Mouse (Mus musculus): Measurements from ENCODE around the gene Hinfp. TPM values are rescaled to one million over a fixed set of nuclear protein-coding genes. Genes with fewer than 3 reads are reported as not detected.

Hinfp gene
- polyA plus RNA-seq, 1 experiment = 13.1 TPM

DNA sequence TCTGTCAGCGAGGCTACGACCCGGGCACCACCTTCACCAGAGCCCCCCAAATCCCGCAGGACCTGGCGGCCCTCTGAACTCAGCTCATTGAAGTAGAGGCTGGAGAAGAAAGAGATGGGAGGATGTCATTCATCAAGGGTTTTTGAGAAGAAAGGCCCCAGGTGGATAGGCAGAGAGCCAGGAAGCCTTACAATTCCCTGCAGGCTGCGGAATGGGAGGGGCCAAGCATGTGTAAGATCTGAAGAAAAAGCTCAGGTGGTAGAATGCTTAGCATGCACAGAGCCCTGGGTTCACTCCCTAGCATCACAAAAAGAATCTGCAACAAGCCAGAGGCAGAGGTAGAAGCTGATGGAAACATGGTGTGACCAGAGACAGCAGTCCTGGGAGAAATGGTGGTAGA, 52.0 kb downstream of the Hinfp start:
- Histone ChIP-seq H3K4me1 (ENCODE audit: control insufficient read depth, insufficient read depth, low read length) (peaks cover 16% of the 10 kb centered on the region), H3K27ac (ENCODE audit: control insufficient read depth, insufficient read depth, low read depth, low read length) (no peak overlapping the region), H3K4me3 (ENCODE audit: control insufficient read depth, low read depth, low read length) (no peak overlapping the region), H3K36me3 (ENCODE audit: control insufficient read depth, insufficient read depth, low read length) (no peaks in the 10 kb centered on the region), H3K27me3 (ENCODE audit: control insufficient read depth, insufficient read depth, low read length) (no peaks in the 10 kb centered on the region)
- TF ChIP-seq POLR2A (IDR thresholded peaks at IDR 0.05; ENCODE audit: control insufficient read depth, low read depth, low read length) (no peak), CTCF (IDR thresholded peaks at IDR 0.05; ENCODE audit: control insufficient read depth, insufficient read depth, insufficient replicate concordance, low read depth, low read length) (no peak)

GRCm38 (mm10) chr9:44251314-44251713, 54.2 kb downstream of the Hinfp start, which contains the start of gene Pdzd3:
Pdzd3 (minus strand) TSS chr9:44251471.
- H3K4me3 ChIP-seq (ENCODE audit: control insufficient read depth, low read depth, low read length) = no peak within 1 kb of the TSS
- H3K27me3 ChIP-seq (ENCODE audit: control insufficient read depth, insufficient read depth, low read length) = no peaks in the 10 kb centered on the region
- TF ChIP-seq POLR2A (IDR thresholded peaks at IDR 0.05; ENCODE audit: control insufficient read depth, low read depth, low read length) (no peak), CTCF (IDR thresholded peaks at IDR 0.05; ENCODE audit: control insufficient read depth, insufficient read depth, insufficient replicate concordance, low read depth, low read length) (no peak)
- no peaks in the 10 kb centered on the region for H3K36me3 ChIP-seq (ENCODE audit: control insufficient read depth, insufficient read depth, low read length)
- no peak within 1 kb of the TSS for H3K27ac ChIP-seq (ENCODE audit: control insufficient read depth, insufficient read depth, low read depth, low read length)
- H3K4me1 ChIP-seq (ENCODE audit: control insufficient read depth, insufficient read depth, low read length) = peaks cover 12% of the 10 kb centered on the region

DNA sequence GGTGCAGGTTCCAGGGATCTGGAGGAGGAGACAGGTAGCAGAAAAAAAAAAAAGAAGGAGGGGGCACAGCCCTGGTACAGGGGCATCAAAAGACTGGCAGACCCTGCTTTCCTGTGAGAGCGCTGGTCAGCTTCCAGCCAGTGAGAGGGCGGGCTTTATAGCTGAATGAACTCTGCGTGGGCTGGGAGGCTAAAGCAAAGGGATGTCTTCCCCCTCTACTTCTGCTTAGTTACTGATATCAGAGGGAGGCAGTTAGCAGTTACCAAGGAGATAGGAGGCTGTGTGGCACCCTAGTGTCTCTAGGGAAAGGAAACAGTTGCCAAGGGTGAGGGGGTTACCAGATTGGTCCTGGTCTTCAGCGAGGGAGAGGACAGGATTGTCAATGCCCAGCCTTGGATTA, 55.0 kb downstream of the Hinfp start:
- Histone ChIP-seq H3K4me1 (ENCODE audit: control insufficient read depth, insufficient read depth, low read length) (peaks cover 9% of the 10 kb centered on the region), H3K4me3 (ENCODE audit: control insufficient read depth, low read depth, low read length) (no peak overlapping the region), H3K27me3 (ENCODE audit: control insufficient read depth, insufficient read depth, low read length) (no peaks in the 10 kb centered on the region), H3K27ac (ENCODE audit: control insufficient read depth, insufficient read depth, low read depth, low read length) (no peak overlapping the region), H3K36me3 (ENCODE audit: control insufficient read depth, insufficient read depth, low read length) (no peaks in the 10 kb centered on the region)
- TF ChIP-seq CTCF (IDR thresholded peaks at IDR 0.05; ENCODE audit: control insufficient read depth, insufficient read depth, insufficient replicate concordance, low read depth, low read length) = no peak
- no peak for TF ChIP-seq POLR2A (IDR thresholded peaks at IDR 0.05; ENCODE audit: control insufficient read depth, low read depth, low read length)

- Histone ChIP-seq H3K27me3 (ENCODE audit: control insufficient read depth, insufficient read depth, low read length) (no peaks in the 10 kb centered on the region), H3K36me3 (ENCODE audit: control insufficient read depth, insufficient read depth, low read length) (no peaks in the 10 kb centered on the region), H3K27ac (ENCODE audit: control insufficient read depth, insufficient read depth, low read depth, low read length) (no peak overlapping the region), H3K4me3 (ENCODE audit: control insufficient read depth, low read depth, low read length) (no peak overlapping the region), H3K4me1 (ENCODE audit: control insufficient read depth, insufficient read depth, low read length) (peaks cover 9% of the 10 kb centered on the region)
- TF ChIP-seq CTCF (IDR thresholded peaks at IDR 0.05; ENCODE audit: control insufficient read depth, insufficient read depth, insufficient replicate concordance, low read depth, low read length) (peak; percentile 54; the same call in 1 of the 2 replicates), POLR2A (IDR thresholded peaks at IDR 0.05; ENCODE audit: control insufficient read depth, low read depth, low read length) (no peak)
Observed at GRCm38 (mm10) chr9:44249181-44250146, 56.0 kb downstream of the Hinfp start.

DNA sequence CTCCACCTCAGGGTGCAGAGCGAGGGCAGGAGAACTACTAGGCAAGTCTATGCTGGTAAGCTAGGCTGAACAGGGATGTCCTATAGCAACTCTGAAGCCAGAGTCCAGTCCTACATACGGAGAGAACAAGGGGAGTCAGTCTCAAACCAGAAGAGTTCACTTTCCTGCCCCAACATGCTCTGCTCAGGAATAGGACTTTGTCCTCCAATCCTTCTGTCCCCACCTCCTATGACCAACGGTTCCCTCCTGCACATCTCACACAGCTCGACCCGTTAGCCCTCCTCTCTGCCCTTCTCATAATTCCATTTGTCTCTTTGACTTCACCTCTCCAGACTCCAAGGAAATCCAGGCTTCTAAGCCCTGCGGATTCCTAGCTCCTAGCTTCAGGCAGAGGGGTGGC, 57.6 kb downstream of the Hinfp start:
- no peak overlapping the region for H3K4me3 ChIP-seq (ENCODE audit: control insufficient read depth, low read depth, low read length)
- TF ChIP-seq POLR2A (IDR thresholded peaks at IDR 0.05; ENCODE audit: control insufficient read depth, low read depth, low read length) (no peak), CTCF (IDR thresholded peaks at IDR 0.05; ENCODE audit: control insufficient read depth, insufficient read depth, insufficient replicate concordance, low read depth, low read length) (no peak)
- peaks cover 9% of the 10 kb centered on the region for H3K4me1 ChIP-seq (ENCODE audit: control insufficient read depth, insufficient read depth, low read length)
- no peak overlapping the region for H3K27ac ChIP-seq (ENCODE audit: control insufficient read depth, insufficient read depth, low read depth, low read length)
- H3K27me3 ChIP-seq (ENCODE audit: control insufficient read depth, insufficient read depth, low read length) = no peaks in the 10 kb centered on the region
- no peaks in the 10 kb centered on the region for H3K36me3 ChIP-seq (ENCODE audit: control insufficient read depth, insufficient read depth, low read length)

DNA sequence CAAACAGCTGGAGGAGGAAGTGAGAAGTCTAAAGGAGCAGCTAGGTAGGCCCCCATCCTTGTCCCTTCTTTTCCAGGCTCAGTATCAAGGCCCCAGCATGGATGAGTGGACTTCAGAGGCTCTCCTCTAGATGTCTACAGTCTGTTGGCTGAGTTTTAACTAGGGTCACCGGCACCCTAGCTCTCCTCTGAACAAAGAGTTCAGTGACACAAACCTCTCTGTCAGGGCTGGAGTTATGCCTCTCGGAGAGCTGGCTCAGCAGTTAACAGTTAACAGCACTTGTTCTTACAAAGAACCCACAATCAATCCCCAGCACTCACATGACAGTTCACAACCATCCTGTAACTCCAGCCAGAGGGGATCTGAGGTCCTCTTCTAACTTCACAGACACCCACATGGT, 61.9 kb downstream of the Hinfp start:
- TF ChIP-seq POLR2A (IDR thresholded peaks at IDR 0.05; ENCODE audit: control insufficient read depth, low read depth, low read length) (no peak), CTCF (IDR thresholded peaks at IDR 0.05; ENCODE audit: control insufficient read depth, insufficient read depth, insufficient replicate concordance, low read depth, low read length) (no peak)
- Histone ChIP-seq H3K36me3 (ENCODE audit: control insufficient read depth, insufficient read depth, low read length) (no peaks in the 10 kb centered on the region), H3K27me3 (ENCODE audit: control insufficient read depth, insufficient read depth, low read length) (no peaks in the 10 kb centered on the region), H3K27ac (ENCODE audit: control insufficient read depth, insufficient read depth, low read depth, low read length) (no peak overlapping the region), H3K4me3 (ENCODE audit: control insufficient read depth, low read depth, low read length) (no peak overlapping the region), H3K4me1 (ENCODE audit: control insufficient read depth, insufficient read depth, low read length) (peaks cover 4% of the 10 kb centered on the region)

Other genes with a start within 250 kb of the Hinfp start
- gene Usp2, start 238.7 kb downstream of the Hinfp start, polyA plus RNA-seq (2012; rRNA removed) = 597 and 615 TPM in 2 replicates
- gene Mfrp, start 203.9 kb downstream of the Hinfp start, polyA plus RNA-seq (2012; rRNA removed) = 1.4 and 3.4 TPM in 2 replicates
- 2.0 and 3.1 TPM in 2 replicates for gene C1qtnf5, start 198.4 kb downstream of the Hinfp start, polyA plus RNA-seq (2012; rRNA removed)
- gene Gm49380, start 192.2 kb downstream of the Hinfp start, polyA plus RNA-seq (2012; rRNA removed) = 1.2 and 1.6 TPM in 2 replicates
- gene Rnf26, start 192.2 kb downstream of the Hinfp start, polyA plus RNA-seq (2012; rRNA removed) = 37.5 and 38.3 TPM in 2 replicates
- 14.1 and 14.3 TPM in 2 replicates for gene Mcam, start 171.2 kb downstream of the Hinfp start, polyA plus RNA-seq (2012; rRNA removed)
- gene Cbl, start 71.6 kb downstream of the Hinfp start, polyA plus RNA-seq (2012; rRNA removed) = 45.5 and 47.9 TPM in 2 replicates
- 0.61 and 0.69 TPM in 2 replicates for gene Ccdc153, start 65.0 kb downstream of the Hinfp start, polyA plus RNA-seq (2012; rRNA removed)
- gene Pdzd3, start 54.2 kb downstream of the Hinfp start, polyA plus RNA-seq (2012; rRNA removed) = 0.11 TPM in 1 of 2 replicates, not detected in the other
- gene Nlrx1, start 37.1 kb downstream of the Hinfp start, polyA plus RNA-seq (2012; rRNA removed) = 1.3 and 1.6 TPM in 2 replicates
- gene Abcg4, start 17.1 kb downstream of the Hinfp start, polyA plus RNA-seq (2012; rRNA removed) = 0.58 and 0.89 TPM in 2 replicates
- 16.4 and 20.7 TPM in 2 replicates for gene C2cd2l, start 14.6 kb upstream of the Hinfp start, polyA plus RNA-seq (2012; rRNA removed)
- 6.5 and 6.7 TPM in 2 replicates for gene Dpagt1, start 20.3 kb upstream of the Hinfp start, polyA plus RNA-seq (2012; rRNA removed)
- gene H2afx, start 29.0 kb upstream of the Hinfp start, polyA plus RNA-seq (2012; rRNA removed) = 107 TPM in 2 replicates
- gene Hmbs, start 38.6 kb upstream of the Hinfp start, polyA plus RNA-seq (2012; rRNA removed) = 18.2 and 19.3 TPM in 2 replicates
- gene Vps11, start 56.0 kb upstream of the Hinfp start, polyA plus RNA-seq (2012; rRNA removed) = 19.2 and 19.4 TPM in 2 replicates
- gene Hyou1, start 73.8 kb upstream of the Hinfp start, polyA plus RNA-seq (2012; rRNA removed) = 82.1 and 99.9 TPM in 2 replicates
- 14.1 and 14.7 TPM in 2 replicates for gene Slc37a4, start 91.2 kb upstream of the Hinfp start, polyA plus RNA-seq (2012; rRNA removed)
- 194 and 199 TPM in 2 replicates for gene Rps25, start 101.5 kb upstream of the Hinfp start, polyA plus RNA-seq (2012; rRNA removed)
- 40.0 and 41.8 TPM in 2 replicates for gene Trappc4, start 101.9 kb upstream of the Hinfp start, polyA plus RNA-seq (2012; rRNA removed)
- gene Ccdc84, start 112.9 kb upstream of the Hinfp start, polyA plus RNA-seq (2012; rRNA removed) = 10.9 TPM in 2 replicates
- gene Foxr1, start 135.5 kb upstream of the Hinfp start, polyA plus RNA-seq (2012; rRNA removed) = 1.5 and 2.0 TPM in 2 replicates
- 2.2 and 4.3 TPM in 2 replicates for gene Upk2, start 149.3 kb upstream of the Hinfp start, polyA plus RNA-seq (2012; rRNA removed)
- gene Bcl9l, start 177.2 kb upstream of the Hinfp start, polyA plus RNA-seq (2012; rRNA removed) = 8.4 and 9.1 TPM in 2 replicates

Data from testis, adult 2 months (tissue).